Mouse (Mus musculus): ENCODE data around the gene Tmco1. TPM values are rescaled to one million over a fixed set of nuclear protein-coding genes. Genes with fewer than 3 reads are reported as not detected.

The Tmco1 gene
- total RNA-seq (2021) (10 to 100 TPM; 88.2 to 95.3 TPM), polyA plus RNA-seq (2012; rRNA removed) (60.3 and 117 TPM in 2 replicates)
- long read RNA-seq, transcript Tmco1-204 (7 exons, 1,573 nt): major isoform, 87 of 91 reads
- long read RNA-seq, partial matches to known transcripts: 2 of 91 reads
- long read RNA-seq, other reads (novel, unspliced or antisense): 2 of 91 reads

DNA sequence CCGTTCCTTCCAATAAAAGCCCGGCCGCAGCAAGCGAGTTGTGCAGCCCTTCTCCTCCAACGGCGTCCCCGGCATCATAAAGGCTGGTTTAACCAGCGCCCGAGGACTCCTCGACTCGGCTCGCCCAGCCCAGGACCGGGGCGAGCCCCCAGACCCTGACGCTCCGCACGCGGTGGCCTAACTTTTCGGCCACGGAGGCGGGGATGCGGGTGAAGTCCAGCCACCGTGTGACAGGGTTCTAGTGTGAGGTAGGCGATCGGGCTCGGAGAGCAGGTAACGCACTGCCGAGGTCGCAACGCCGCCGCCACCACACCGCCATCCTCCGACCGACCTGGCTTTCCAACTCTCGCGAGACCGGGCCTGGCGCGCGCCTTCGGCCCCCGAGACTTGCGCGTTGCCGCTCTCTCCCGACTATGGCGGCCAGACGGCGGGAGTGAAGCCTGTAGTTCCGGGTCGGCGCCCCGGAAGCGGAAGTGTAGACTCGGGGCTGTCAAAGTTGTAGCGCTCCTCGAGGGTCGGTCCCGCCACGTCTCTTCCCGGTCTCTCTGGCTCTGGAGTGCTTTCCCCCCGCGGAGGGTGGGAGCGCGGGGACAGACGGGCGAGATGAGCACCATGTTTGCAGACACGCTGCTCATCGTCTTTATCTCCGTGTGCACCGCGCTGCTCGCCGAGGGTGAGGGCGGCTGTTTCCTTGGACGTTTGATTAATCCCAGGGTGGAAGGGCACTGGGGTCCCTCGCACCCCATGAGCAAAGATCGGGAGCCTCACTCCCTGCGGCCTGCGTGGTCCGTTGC lies at the start of gene Tmco1:
Tmco1 (plus strand) TSS at position 118 of the 794 bp plus-strand sequence.
- Histone ChIP-seq H3K4me3 (peak within 1 kb of the TSS; percentile 73), H3K36me3 (ENCODE audit: control insufficient read depth, insufficient read depth, low read length) (0 out of 2 replicates have a peak, but pooled peaks cover 1% of the 10 kb centered on the region), H3K79me2 (replicated peaks; ENCODE audit: control insufficient read depth, insufficient read depth, low read length) (no peaks in the 10 kb centered on the region), H3K9ac (ENCODE audit: low read depth, low read length) (peak within 1 kb of the TSS; percentile 94), H3K27ac (peak within 1 kb of the TSS; percentile 93), H3K4me1 (ENCODE audit: control insufficient read depth, insufficient read depth, low read length) (peaks cover 1% of the 10 kb centered on the region), H3K27me3 (ENCODE audit: control insufficient read depth, insufficient read depth, low read length) (no peaks in the 10 kb centered on the region)
- under 1% methylated on average over 82 of the region's 82 CpGs for WGBS
- peak; percentile 98 for DNase-seq
- intact Hi-C loops (cut with DNase I): loop anchor here (1.0 to 5.0 kb wide), 3 partner anchors 23 to 86 kb away; partner anchors contain the start of genes Aldh9a1 and Uck2
- peak; percentile 93 for TF ChIP-seq POLR2A (IDR thresholded peaks at IDR 0.05; ENCODE audit: insufficient read depth, low read depth, low read length)
- TF ChIP-seq EP300 (IDR thresholded peaks at IDR 0.05; ENCODE audit: insufficient read depth, low read depth, low read length): 0 out of 2 replicates have a peak, but pooled peaks have one; percentile 10
- TF ChIP-seq CTCF (IDR thresholded peaks at IDR 0.05): peak; percentile 23

DNA sequence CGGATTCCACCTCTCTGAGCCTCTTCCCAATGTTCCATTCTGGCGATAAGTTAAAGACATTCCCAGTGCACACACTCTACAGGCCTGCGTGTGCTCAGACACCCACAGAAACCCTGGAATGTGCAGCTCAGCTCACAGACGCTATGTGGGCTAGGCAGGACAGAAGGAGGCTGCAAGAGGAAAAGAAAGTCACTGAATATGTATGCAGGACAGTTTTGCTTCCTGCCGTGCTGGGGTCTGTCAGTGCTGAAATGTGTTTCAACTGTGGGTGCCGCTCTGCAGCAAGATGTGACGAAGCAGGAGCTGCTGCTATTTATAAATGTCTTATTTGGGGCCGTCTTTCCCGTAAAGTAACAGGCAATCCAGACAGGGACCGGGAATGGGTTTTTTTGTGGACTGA lies 48.5 kb upstream of the Tmco1 start:
- 30% methylated on average over 10 of the region's 10 CpGs for WGBS
- H3K4me3 ChIP-seq: no peak overlapping the region
- H3K27me3 ChIP-seq (ENCODE audit: control insufficient read depth, insufficient read depth, low read length): no peaks in the 10 kb centered on the region
- intact Hi-C loops (cut with DNase I): no loop called here
- H3K36me3 ChIP-seq (ENCODE audit: control insufficient read depth, insufficient read depth, low read length): no peaks in the 10 kb centered on the region
- H3K9ac ChIP-seq (ENCODE audit: low read depth, low read length): peak overlapping the region; percentile 14; the same call in 1 of the 2 replicates
- H3K27ac ChIP-seq: peak overlapping the region; percentile 62
- no peak for DNase-seq
- H3K79me2 ChIP-seq (replicated peaks; ENCODE audit: control insufficient read depth, insufficient read depth, low read length): peaks cover 3% of the 10 kb centered on the region; the same call in 1 of the 2 replicates
- H3K4me1 ChIP-seq (ENCODE audit: control insufficient read depth, insufficient read depth, low read length): peaks cover 5% of the 10 kb centered on the region; the same call in 1 of the 2 replicates
- no peak for TF ChIP-seq POLR2A (IDR thresholded peaks at IDR 0.05; ENCODE audit: insufficient read depth, low read depth, low read length)
- TF ChIP-seq EP300 (IDR thresholded peaks at IDR 0.05; ENCODE audit: insufficient read depth, low read depth, low read length): no peak
- peak; percentile 33 for TF ChIP-seq CTCF (IDR thresholded peaks at IDR 0.05)

DNA sequence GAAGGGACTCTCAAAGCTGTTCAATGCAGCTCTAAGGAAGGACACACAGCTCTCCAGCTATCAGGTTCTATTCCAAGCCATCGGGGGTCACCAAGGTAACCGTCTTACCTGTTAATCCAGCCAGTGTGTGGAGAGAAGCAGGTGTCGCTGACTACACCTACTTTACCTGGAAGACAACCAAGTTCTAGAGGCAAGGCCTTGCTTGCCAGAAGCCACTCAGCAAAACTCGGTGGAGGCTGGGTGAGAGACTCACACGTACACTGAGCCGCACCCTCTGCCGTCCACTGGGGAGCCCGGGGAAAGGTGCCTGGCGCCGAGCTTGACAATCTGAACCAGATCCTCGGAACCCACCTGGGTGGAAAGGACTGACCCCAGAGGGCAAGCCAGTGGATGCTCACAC lies 46.4 kb upstream of the Tmco1 start:
- no peaks in the 10 kb centered on the region for H3K36me3 ChIP-seq (ENCODE audit: control insufficient read depth, insufficient read depth, low read length)
- H3K4me3 ChIP-seq: no peak overlapping the region
- no peak for DNase-seq
- no peaks in the 10 kb centered on the region for H3K27me3 ChIP-seq (ENCODE audit: control insufficient read depth, insufficient read depth, low read length)
- no peaks in the 10 kb centered on the region for H3K79me2 ChIP-seq (replicated peaks; ENCODE audit: control insufficient read depth, insufficient read depth, low read length)
- intact Hi-C loops (cut with DNase I): no loop called here
- peak overlapping the region; percentile 47 for H3K27ac ChIP-seq
- peaks cover 5% of the 10 kb centered on the region; the same call in 1 of the 2 replicates for H3K4me1 ChIP-seq (ENCODE audit: control insufficient read depth, insufficient read depth, low read length)
- TF ChIP-seq EP300 (IDR thresholded peaks at IDR 0.05; ENCODE audit: insufficient read depth, low read depth, low read length): no peak
- H3K9ac ChIP-seq (ENCODE audit: low read depth, low read length): no peak overlapping the region
- WGBS: 67% methylated on average over 11 of the region's 11 CpGs

DNA sequence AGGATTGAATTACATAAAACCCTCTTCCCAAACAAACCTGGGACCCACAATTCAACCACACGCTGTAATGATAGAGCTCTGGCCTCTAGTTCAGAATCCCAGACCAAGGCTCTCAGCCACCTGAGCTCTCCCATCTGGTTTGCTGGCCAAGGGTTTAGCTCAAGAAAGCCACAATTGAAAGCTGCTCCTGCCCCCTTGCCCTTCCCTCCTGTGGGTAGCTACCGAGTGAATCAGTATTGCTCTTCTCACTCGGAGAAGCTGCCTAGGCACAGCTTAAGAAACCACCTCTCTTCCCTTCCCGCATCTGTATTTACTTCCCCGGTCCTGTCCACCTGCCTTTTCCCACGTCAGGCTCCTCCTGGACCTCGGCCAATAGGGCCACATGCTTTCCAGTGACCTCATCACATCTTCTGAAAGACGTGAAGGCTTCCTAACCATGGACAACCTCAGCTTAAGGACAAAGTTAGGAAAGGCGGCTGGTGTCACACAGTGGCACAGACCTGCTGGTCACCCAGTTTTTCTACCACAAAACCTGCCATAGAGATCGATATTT lies 45.6 kb upstream of the Tmco1 start:
- intact Hi-C loops (cut with DNase I): no loop called here
- Histone ChIP-seq H3K4me3 (no peak overlapping the region), H3K9ac (ENCODE audit: low read depth, low read length) (no peak overlapping the region), H3K36me3 (ENCODE audit: control insufficient read depth, insufficient read depth, low read length) (no peaks in the 10 kb centered on the region), H3K4me1 (ENCODE audit: control insufficient read depth, insufficient read depth, low read length) (peaks cover 5% of the 10 kb centered on the region; the same call in 1 of the 2 replicates), H3K79me2 (replicated peaks; ENCODE audit: control insufficient read depth, insufficient read depth, low read length) (0 out of 2 replicates have a peak, but pooled peaks cover 1% of the 10 kb centered on the region), H3K27ac (peak overlapping the region; percentile 47), H3K27me3 (ENCODE audit: control insufficient read depth, insufficient read depth, low read length) (no peaks in the 10 kb centered on the region)
- TF ChIP-seq EP300 (IDR thresholded peaks at IDR 0.05; ENCODE audit: insufficient read depth, low read depth, low read length) (no peak), CTCF (IDR thresholded peaks at IDR 0.05) (no peak), POLR2A (IDR thresholded peaks at IDR 0.05; ENCODE audit: insufficient read depth, low read depth, low read length) (no peak)
- DNase-seq: no peak
- 41% methylated on average over 10 of the region's 10 CpGs for WGBS

DNA sequence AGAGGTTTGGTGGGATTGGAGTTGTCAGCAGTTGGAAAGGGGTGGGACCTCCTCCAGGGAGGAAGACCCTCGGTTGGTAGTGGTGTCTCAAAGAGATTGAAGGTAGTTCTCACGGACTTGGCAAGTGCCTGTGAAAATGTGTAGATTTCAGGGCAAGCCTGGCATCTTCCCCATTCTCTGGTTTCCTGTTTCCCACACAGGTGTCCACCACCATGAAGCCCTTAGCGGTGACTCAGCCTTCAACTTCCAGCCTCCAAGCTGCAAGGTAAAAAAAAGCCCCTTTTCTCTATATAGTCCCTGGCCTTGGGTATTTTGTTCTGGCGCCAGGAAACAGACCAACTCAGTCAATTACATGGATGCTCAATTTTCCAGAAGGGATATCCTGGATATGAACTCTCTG lies 42.8 kb upstream of the Tmco1 start:
- Histone ChIP-seq H3K4me3 (no peak overlapping the region), H3K9ac (ENCODE audit: low read depth, low read length) (no peak overlapping the region), H3K27ac (no peak overlapping the region), H3K4me1 (ENCODE audit: control insufficient read depth, insufficient read depth, low read length) (peaks cover 17% of the 10 kb centered on the region), H3K36me3 (ENCODE audit: control insufficient read depth, insufficient read depth, low read length) (no peaks in the 10 kb centered on the region), H3K79me2 (replicated peaks; ENCODE audit: control insufficient read depth, insufficient read depth, low read length) (0 out of 2 replicates have a peak, but pooled peaks cover 1% of the 10 kb centered on the region), H3K27me3 (ENCODE audit: control insufficient read depth, insufficient read depth, low read length) (no peaks in the 10 kb centered on the region)
- no peak for DNase-seq
- WGBS: 58% methylated on average over 4 of the region's 4 CpGs
- intact Hi-C loops (cut with DNase I): no loop called here
- no peak for TF ChIP-seq POLR2A (IDR thresholded peaks at IDR 0.05; ENCODE audit: insufficient read depth, low read depth, low read length)
- no peak for TF ChIP-seq CTCF (IDR thresholded peaks at IDR 0.05)
- no peak for TF ChIP-seq EP300 (IDR thresholded peaks at IDR 0.05; ENCODE audit: insufficient read depth, low read depth, low read length)
